Mouse (Mus musculus) layer of hippocampus, postnatal 25 days (tissue): ENCODE data around the gene Zcchc2. TPM values are rescaled to one million over a fixed set of nuclear protein-coding genes. Genes with fewer than 3 reads are reported as not detected.

ENCODE experiments used
- DNase-seq, 2 experiments: peaks; one replicate each; pipeline ENCODE4 v3.0.0; 2022; ENCODE audit warnings: mixed read lengths in 2 of 2, low spot score in 1 of 2; ENCODE audit errors: extremely low spot score in 1 of 2
- total RNA-seq, 2 experiments: library from RNA; stranded (reverse); gene quantifications; 2 replicates each; pipeline ENCODE4 v1.2.3; 2021

The Zcchc2 gene
- total RNA-seq, 2 experiments from 2014 or later = 18.5 to 22.2 TPM

DNA sequence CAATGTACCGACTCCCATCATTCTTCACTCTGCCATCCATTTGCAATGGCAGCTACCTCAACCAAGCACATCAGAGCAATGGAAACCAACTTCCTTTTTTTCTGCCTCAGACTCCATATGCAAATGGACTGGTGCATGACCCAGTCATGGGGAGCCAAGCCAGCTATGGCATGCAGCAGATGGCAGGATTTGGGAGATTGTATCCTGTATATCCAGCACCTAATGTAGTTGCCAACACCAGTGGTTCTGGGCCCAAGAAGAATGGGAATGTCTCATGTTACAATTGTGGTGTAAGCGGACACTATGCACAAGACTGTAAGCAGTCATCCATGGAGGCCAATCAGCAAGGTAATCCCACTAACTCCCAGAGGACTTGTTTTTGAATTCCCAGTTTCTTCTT, 40.7 kb downstream of the Zcchc2 start:
- no peak for DNase-seq

DNA sequence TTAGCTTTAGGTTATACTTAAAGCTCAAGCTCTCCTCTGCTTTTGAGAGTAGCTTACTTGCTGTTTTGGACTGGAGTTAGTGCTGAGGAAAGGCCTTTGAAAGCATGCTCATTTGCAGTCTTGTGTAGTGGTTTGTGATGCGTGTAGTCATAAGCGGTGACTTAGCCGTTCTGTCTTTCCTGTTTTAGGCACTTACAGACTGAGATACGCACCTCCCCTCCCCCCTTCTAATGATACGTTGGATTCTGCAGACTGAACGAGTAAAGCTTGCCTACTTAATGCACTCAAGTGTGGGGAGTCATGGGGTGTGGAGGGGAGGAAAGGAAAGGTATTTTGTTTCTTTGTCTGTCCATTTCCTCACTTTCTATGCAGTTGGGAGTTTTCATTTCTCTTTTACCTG, 41.7 kb downstream of the Zcchc2 start:
- no peak for DNase-seq

DNA sequence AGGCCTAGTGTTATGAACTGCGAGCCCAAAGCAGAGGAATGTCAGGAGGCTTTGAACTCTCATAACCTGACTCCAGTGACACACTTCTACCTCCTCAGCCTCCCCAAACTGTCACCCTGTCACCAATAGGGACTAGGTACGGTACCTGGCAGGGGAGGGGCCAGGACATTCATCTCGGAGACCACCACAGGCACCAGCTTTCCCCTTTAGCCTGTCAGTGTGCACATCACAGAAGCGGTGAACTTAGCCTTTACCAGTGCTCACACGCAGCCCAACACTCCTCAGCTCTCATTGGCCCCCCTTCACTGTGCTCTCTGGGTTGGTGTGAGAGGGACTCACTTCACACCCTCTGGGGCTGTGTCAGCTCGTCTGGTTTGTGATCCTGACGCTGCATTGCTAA, 44.6 kb downstream of the Zcchc2 start:
- no peak for DNase-seq

DNA sequence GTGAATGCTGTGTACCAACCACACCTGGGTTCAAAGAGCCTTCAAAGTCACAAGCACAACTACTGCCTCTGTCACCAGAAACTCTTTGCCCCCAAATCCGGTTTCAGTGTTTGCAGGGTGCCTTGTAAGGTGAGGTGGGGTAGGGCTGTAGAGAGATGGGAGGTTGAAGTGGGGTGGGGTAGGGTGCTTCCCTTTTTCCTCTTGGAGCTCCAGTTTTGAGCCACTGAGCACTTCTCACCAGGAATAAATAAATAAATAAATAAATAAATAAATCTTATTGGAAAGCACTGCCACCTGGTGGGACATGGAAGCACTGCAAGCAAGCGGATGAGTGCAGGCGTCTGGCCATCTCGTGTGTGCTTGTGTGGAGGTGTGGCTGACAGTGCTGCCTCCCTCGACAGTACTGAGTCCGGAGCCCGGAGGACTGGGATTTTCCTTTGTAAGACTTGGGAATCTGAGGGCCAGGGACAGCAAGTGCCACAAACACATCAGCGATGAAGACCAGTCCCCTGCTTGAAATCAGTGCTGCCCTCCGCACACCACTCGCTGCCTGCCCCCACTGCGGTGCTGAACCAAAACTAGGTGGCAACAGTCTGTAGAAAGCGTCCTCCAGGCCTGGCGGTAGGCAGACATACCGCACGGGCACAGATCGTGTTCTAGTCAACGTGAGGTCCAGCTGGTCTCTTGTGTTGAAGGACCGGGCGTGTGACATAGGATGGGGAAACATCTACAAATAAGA, 46.8 kb downstream of the Zcchc2 start:
- DNase-seq = peak; percentile 52 to 79

DNA sequence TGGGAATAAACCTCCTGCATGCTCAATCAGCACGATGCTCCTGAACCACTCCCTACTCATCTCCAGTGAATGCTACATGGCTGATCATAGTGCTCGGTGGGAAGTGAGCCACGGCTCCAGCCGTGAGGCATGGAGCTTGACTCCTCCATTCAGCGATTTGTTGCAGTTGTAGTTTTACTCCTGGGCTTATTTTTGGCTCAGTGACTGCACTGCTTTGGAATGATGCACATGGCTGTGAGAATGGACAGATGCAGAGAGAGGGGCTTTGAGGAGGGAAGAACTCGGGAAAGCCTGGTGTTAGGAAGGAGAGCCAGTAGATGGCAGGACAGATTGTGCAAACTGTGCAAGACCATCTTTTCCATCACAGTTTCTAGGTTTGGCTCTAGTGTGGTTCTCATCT, 49.1 kb downstream of the Zcchc2 start:
- no peak for DNase-seq

DNA sequence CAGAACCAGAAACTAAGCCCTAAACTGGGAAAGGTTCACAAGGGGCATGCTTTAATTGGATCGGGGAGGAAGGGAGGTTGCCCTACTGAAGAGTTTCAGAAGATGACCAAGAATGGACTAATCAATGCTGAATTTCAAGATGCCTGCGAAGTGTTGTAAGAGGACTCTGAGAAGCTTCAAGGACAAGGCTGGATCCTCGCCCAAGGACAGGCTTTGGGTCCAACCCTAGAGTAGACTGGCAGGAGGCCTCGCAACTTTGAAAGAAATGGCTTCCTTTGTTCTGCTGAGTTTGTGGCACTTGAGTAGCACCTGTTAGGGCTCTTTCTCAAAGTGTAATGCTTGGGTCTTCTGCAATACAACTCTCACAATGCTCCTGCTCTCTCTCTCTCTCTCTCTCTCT, 50.1 kb downstream of the Zcchc2 start:
- DNase-seq = no peak

DNA sequence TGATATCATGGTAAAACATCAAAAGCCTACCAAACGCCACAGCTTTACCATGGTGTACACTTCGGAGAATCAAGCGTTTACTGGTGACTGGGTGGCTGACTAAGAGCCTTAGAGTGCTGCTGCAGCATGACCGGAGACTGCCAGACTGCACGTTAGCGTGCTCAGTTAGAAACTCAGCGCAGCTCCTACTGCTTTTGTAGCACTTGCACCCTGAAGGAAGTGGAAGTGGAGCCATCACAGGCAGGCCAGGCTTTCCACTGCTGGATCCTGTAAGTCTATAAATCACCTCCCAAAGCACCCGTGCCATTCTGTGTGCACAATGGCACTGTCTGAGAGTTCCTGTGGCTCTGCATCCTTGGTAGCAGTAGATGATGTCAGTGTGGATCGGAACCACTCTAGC, 52.0 kb downstream of the Zcchc2 start:
- DNase-seq = no peak

DNA sequence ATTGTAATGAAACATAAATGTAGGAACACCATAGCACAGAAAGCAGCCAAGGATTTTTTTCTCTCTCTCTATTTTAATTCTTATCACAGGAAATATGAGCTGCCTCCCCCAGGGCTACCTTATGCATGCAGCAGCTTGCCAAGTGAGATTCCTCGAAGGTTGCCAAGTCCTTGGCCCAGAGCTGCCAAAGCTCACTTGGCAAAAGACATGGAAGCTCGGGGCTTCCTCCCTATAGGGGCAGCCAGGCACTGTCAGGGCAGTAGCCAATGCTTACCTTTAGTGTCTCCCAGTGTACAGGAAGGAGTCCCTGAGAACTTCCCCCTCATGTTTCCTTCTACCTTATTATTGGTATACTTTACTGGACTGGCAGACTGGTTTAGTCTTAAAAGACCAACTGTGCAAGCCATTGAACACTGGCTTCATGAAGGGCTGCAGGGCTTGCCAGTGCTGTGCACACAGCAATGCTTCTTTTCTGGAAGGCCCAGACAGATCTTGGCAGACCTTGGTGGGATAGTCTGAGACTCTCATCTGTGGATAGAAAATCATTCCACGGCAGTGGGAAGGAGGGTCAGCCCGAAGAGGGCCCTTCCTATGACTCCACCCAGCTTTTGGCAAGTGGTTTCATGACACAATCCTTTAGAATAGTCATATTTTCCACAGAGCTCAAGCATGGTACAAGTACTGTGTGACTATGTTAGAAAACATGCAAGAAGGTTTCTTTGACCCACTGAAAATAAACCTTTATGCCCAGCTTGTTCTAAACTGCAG, 53.0 kb downstream of the Zcchc2 start:
- DNase-seq = peak in 1 of 2 experiments; percentile 3

DNA sequence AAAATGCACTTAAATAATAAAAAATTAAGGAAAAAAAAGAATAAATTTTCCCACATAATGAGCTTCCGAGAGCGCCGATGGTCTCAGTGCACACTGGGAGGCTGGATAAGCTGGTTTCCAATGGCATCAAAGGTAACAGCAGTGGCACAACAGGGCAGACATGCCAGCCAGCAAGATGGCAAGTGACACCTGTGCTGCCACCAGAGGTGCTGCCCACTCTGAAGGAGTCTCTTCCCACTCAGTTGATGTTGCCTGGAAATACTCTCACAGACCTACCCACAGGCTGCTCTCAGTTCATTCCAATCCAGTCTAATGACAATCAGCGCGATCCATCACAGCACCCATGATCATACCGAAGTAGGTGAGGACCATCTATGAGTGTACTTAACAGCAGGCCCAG, 58.8 kb downstream of the Zcchc2 start:
- DNase-seq = no peak

DNA sequence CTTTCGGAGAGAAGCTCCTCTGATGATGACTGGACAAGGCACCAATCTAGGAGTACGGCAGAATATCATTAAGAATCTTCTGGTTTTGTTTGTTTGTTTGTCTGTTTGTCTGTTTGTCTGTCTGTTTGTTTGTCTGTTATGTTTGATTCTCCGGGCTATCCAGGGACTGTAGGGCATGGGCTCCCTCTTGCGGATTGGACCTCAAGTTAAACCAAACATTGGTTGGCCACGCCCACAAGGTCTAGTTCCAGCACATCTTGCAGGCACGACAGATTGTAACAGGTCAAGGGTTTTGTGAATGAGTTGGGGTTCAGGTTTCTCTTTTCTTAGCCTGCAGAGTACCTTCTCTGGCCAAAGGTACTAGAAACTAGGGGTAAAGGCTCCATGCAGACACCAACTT, 64.8 kb downstream of the Zcchc2 start:
- DNase-seq = no peak

DNA sequence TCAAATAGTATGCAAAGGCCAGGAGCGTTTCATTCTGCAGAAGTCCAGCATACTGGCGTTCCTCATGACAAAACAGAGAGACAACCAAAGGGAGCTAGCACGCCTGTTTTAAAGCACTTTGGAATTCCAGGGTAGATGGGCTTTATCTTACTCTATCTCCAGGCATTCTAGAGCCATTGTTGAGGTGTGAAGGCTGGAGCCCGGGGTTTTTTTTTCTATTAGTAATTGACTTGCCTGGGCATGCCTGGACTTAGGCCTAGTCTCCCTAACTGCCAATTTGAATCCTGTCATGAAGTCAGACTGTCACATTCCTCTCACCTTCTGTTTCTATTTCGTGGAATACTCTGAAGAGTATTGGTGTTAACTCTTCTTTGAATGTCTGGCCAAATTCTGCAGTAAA, 68.1 kb downstream of the Zcchc2 start:
- DNase-seq = no peak

DNA sequence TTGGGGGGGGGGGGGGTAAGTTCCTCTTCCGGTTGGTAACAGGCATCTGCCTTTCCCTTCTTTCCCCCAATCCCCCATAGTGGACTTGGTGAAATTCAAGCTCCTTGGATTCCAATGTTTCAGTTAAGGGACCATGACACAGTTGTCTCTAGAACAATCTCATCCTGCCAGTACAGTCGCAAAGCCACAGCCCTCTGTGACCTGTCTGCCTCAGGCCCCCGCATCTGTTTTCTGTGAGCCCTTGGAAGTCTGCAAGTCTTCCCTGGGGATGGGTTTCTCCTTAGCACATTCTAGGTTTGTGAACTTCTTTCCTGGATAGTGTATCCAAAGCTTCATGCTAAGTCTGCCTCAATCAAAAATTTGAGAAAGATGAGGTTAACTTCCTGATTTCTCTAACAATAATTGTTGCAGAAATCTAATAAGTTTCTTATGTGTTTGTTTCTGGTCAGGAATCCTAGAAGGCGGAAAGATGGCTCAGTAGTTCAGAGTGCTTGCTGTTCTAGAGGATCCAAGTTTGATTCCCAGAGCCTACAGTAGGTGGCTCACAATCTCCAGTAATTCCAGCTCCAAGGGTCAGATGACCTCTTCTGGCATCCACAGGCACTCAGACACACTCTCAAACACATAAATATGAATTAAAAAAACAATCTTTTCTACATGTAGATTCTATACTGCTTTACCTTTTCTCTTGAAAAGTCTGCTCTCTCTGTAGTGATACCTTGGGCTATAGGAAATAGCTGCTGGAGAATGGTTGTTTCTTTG, 69.5 kb downstream of the Zcchc2 start:
- DNase-seq = no peak

DNA sequence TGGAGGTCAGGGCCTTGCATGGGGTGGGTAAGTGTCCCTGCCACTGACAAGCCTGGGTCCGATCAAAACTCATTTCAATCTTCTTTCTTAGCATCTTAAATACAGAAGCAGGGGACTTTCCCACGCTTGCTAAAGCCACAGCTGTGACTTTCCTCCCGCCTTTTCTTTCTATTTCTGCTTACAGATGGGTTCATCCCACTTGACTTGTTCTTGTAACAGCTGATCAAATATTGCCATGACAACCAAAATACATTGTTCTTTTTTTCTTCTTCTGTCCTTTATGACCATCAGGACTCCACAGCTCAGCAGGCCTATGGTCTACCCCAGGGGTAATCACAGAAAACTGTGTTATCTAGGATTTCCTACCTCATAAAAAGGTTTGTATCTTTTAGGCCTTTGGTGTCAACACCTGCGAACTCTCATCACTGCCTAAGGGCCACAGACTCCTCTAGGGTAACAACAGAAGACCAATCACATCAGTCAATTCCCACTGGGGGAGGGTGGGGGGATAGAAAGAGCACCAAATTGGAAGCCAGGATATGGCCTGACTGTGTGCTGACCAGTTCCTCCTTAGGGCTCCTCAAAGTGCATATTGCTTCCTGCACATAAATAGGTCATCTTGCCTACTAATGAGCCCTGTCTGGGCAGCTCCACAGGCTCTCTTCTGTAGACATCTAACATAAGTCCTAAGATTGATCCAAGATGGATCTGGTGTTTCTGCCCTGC, 71.1 kb downstream of the Zcchc2 start:
- DNase-seq = no peak

DNA sequence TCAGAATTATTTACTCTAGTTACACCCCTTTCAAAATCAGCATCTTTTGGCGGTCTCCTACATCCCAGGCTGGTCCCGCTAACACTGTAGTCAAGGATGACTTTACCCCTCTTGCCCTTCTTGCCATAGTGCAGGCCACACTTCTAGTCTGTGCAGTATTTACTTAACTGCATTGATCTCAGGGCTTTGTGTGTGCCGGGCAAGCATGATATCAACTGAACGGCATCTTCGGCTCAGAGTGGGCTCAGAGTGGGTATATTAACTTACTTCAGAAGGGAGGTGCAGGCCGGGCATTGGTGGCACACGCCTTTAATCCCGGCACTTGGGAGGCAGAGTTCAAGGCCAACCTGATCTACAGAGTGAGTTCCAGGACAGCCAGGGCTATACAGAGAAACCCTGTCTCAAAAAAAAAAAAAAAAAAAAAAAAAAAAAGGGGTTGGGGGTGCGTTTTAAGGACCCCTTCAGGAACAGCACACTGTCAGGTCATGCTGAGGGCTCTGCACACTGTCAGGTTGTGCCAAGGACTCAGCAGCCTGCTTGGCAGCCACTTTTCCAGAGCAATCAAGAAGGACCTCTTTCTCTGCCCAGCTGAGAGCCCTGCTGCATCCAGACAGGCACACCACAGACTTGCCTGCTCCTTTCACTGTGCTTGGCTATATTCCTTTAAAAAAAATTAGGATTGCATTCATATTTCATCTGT, 72.8 kb downstream of the Zcchc2 start:
- no peak for DNase-seq

DNA sequence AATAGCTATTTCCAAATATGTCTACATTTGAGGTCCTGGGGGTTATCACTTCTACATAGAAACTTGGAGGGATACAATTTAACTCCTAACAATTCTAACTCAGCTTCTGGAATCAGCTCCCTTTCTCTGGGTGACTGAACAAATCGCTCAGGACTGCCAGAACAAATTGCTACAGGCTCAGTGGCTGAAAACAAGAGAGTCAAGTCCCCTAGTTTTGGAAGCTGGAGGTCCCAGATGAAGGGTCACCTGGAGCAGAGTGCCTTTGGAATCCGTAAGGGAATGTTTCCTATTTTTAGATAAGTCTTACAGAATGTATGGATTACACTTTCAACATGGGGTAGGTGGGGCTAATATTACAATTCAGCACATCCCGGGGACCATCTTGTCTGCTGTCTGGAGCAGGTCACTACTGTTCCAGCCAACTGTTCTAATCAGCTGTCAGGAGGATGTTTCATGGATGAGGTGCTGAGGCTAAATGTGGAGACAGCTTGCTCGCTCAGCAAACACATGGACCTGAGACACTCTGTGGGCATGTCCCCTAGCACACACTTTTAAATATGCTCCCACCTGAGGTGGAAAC, 73.5 kb downstream of the Zcchc2 start:
- DNase-seq = no peak

DNA sequence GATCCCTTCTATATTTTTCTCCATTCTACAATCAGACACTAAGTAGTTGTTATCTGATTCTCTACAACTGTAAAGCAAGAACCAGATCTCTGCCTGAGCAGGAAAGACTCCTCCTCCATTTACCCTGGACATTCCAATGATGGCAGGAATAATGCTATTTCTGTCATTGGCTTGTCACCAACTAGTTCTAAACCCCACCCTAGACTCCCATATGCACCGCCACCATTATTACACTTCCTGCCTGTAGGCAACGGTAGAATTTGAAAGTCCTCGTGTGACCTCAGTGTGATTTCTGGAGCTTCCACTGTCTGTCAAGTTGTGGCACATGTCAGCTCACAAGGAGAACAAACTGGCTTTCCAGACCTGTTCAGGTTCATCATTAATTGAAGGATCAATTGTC, 74.1 kb downstream of the Zcchc2 start:
- DNase-seq = no peak

DNA sequence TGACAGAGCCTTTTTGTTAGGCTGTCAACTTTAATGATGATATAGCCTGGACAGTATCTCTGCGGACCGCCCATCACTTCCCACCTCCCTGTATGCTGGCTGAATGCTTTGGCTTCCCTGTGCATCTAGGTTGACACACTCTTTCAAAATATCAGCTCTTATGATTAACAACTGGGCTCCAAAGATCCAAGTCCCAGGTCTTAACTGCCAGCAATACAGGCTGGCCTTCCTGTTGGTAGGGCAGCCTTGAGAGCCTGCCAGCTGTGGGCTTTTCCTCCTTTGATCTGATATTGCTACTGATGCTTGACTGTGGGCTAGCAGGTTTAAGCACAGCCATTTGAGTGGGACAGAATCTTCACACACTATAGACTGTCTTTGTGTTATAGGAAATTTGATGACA, 74.5 kb downstream of the Zcchc2 start:
- DNase-seq = no peak

DNA sequence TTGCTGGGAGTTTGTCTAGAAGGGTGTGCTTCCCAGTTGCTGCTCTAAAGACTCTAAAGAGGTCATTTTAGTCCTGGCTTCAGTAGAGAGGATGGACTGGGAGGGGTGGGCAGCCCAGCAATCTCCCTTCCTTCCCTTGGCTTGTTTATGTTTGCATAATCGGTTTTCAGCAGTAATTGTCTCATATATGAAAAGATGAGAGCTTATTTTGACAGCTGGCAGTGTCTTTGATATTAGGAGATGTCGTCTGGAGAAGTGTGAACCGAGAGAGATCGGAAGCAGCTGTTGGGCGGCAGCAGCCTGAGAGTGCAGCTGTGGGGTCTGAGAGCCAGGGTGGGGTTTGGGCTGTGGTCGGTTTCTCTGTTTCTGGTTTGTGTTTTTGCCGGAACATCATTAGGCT, 75.5 kb downstream of the Zcchc2 start:
- DNase-seq = no peak

DNA sequence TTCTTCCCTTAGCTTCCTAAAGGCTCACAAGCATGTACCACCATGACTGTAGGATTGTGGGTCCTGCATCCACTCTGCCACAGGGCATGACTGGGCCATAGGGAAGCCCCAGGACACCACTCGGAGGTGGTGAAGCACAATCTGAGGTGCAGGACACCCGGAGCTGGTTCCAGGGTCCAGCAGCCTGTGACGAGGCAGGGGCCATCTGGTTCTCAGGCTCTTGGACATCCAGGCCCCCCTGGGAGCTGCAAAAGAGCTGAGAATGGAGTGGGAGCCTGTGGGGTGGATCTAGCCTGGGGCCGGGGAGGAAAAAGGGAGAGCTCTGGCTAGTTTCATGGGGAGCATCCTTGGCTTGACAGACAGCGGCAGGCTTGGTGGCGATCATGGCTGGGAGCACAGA, 77.1 kb downstream of the Zcchc2 start:
- no peak for DNase-seq
